Mouse (Mus musculus): ENCODE data around the gene Tomm70a. TPM values are rescaled to one million over a fixed set of nuclear protein-coding genes. Genes with fewer than 3 reads are reported as not detected.

Tomm70a gene
- polyA plus RNA-seq, 1 experiment from 2014 or later, result 58.4 TPM

DNA sequence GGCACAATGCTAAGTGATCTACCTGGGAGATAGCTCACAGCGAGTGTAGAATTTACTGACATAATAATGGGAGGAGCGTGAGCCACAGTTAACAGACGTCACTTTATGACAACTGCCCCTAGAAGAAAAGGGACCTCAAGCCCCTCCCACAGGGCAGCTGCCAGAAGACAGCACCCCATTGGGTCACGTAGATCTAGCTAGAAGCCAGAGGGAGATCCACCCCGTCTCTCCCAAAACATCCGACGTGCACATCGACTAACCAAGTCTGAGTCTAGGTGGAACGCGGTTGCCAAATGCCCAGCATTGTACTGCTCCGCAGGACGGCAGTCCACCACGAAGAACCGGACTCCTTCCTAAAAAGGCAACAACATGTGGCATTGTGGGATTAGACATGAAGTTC lies 69.7 kb downstream of the Tomm70a start:
- Histone ChIP-seq H3K4me2 (no peak overlapping the region), H3K9me3 (no peaks in the 10 kb centered on the region), H3K4me1 (replicated peaks) (no peaks in the 10 kb centered on the region), H3K36me3 (peaks cover 41% of the 10 kb centered on the region), H3K4me3 (replicated peaks) (no peak overlapping the region), H3K27me3 (no peaks in the 10 kb centered on the region), H3K27ac (no peak overlapping the region), H3K9ac (replicated peaks) (no peak overlapping the region)
- 94% methylated on average over 14 of the region's 14 CpGs for WGBS
- no peak for ATAC-seq (ENCODE audit: insufficient number of reproducible peaks, insufficient read depth, low FRiP score, low TSS enrichment, low read depth)

GRCm38 (mm10) chr16:57196590-57196989 lies 75.1 kb downstream of the Tomm70a start:
- WGBS, result 86% methylated on average over 5 of the region's 5 CpGs
- Histone ChIP-seq H3K9me3 (no peaks in the 10 kb centered on the region), H3K4me3 (replicated peaks) (no peak overlapping the region), H3K36me3 (peaks cover 46% of the 10 kb centered on the region), H3K27ac (no peak overlapping the region), H3K4me2 (no peak overlapping the region), H3K9ac (replicated peaks) (no peak overlapping the region), H3K27me3 (no peaks in the 10 kb centered on the region), H3K4me1 (replicated peaks) (no peaks in the 10 kb centered on the region)
- no peak for ATAC-seq (ENCODE audit: insufficient number of reproducible peaks, insufficient read depth, low FRiP score, low TSS enrichment, low read depth)

DNA sequence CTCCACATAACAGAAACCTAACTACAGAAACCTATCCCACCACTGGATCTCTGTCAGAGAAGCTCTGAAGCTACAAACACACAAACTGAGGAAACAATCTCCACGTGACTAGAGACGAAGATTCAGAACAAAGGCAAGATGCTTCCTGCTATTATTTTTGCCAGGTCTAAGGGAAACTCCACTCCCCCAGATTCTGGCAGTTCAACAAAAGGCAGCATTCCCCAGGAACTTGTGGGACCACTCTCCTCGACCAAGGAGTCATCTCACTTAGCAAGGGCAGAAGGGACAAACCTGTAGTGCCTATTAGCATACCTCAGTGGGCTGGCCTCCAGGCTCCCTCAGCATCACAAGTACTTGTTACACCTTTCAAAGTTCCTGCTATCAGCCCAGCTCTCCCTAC lies 75.8 kb downstream of the Tomm70a start:
- H3K27ac ChIP-seq, result no peak overlapping the region
- no peak overlapping the region for H3K9ac ChIP-seq (replicated peaks)
- H3K4me3 ChIP-seq (replicated peaks), result no peak overlapping the region
- no peak for ATAC-seq (ENCODE audit: insufficient number of reproducible peaks, insufficient read depth, low FRiP score, low TSS enrichment, low read depth)
- H3K4me1 ChIP-seq (replicated peaks), result no peaks in the 10 kb centered on the region
- peaks cover 39% of the 10 kb centered on the region for H3K36me3 ChIP-seq
- H3K4me2 ChIP-seq, result no peak overlapping the region
- H3K27me3 ChIP-seq, result no peaks in the 10 kb centered on the region
- no peaks in the 10 kb centered on the region for H3K9me3 ChIP-seq
- WGBS, result 71% methylated on average over 3 of the region's 3 CpGs

Other genes starting within 250 kb of the Tomm70a start
- 20.1 and 25.7 TPM in 2 replicates for gene Tmem45a, start 235.5 kb upstream of the Tomm70a start, polyA plus RNA-seq (2016; fragmentation: Nextera tagmentation; extraction: Ambion mirVana)
- not detected in 2 replicates for gene Lnp1, start 193.6 kb upstream of the Tomm70a start, polyA plus RNA-seq (2016; fragmentation: Nextera tagmentation; extraction: Ambion mirVana)
- gene Tmem45a2, start 50.3 kb upstream of the Tomm70a start, polyA plus RNA-seq (2016; fragmentation: Nextera tagmentation; extraction: Ambion mirVana), result 0.10 TPM in 1 of 2 replicates, not detected in the other
- gene Nit2, start 45.6 kb downstream of the Tomm70a start, polyA plus RNA-seq (2016; fragmentation: Nextera tagmentation; extraction: Ambion mirVana), result 78.4 and 85.1 TPM in 2 replicates
- gene Tbc1d23, start 109.8 kb downstream of the Tomm70a start, polyA plus RNA-seq (2016; fragmentation: Nextera tagmentation; extraction: Ambion mirVana), result 30.8 and 32.1 TPM in 2 replicates
- 0.06 and 0.08 TPM in 2 replicates for gene Tmem30c, start 171.2 kb downstream of the Tomm70a start, polyA plus RNA-seq (2016; fragmentation: Nextera tagmentation; extraction: Ambion mirVana)
- 25.5 and 30.4 TPM in 2 replicates for gene Filip1l, start 231.4 kb downstream of the Tomm70a start, polyA plus RNA-seq (2016; fragmentation: Nextera tagmentation; extraction: Ambion mirVana)